Mouse (Mus musculus): ENCODE results near the gene Toporsl.

Toporsl gene

DNA sequence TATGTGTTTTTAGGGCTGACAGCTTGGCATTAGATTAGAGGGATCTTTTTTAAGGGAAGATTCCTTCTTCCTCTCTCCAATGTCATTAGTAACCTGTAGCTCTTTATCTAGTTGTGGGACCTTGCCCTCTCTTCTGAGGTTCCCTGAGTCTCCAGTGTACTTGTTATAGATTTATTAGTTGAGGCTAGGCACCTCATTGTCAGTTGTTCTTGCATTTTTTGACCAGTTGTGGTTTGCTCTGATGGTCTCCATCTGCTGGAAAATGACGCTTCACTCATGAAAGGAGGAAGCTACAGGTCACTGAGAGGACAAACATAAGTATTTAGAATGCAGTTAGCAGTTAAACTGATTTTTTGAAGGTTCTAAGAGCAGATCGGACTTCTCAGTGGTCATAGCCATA, at the start of gene Toporsl:
Toporsl (plus strand) TSS at position 348 of the 400 bp plus-strand sequence.
- DNase-seq (ENCODE audit: low spot score in 2 of 2) = no peak

DNA sequence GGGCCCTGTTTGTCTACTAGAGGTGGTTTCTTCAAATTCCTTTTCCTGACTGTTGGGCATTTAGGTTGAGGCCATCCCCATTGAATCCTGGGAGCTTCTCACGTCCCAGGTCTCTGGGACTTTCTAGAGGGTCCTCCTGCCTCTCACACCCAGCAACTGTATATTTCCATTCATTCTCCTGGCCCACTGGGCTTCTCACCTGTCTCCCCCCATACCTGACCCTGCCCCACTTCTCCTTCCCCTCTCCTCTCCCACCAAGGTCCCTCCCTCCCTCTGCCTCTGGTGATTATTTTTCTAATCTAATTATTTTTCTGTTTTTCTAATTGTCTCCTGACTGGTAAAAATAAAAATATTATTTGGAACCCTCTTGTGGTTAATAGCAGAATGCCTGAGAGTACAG, 38.4 kb upstream of the Toporsl start:
- no peak for DNase-seq (ENCODE audit: low spot score in 2 of 2)

DNA sequence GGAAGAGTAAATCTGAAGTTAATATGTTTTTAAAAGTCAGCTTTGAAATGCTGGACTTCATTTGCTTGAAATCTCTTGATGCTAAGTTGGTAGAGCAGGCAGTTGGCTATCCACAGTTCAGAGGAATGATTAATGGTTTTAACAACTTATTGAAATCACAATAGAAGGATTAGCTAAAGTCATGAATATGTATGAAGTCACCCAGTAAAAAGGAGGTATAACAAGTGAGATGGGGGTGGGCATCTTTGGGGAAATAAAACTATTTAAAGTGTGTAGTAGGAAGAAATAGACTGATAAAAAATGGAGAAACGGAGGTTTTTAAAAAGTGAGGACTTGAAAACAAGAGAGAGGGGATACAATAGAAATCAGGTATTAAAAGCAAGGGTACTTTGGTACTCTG, 38.0 kb upstream of the Toporsl start:
- no peak for DNase-seq (ENCODE audit: low spot score in 2 of 2)

- no peak for DNase-seq (ENCODE audit: low spot score in 2 of 2)
These were observed 32.2 kb upstream of the Toporsl start for GRCm38 (mm10) chr4:52563859-52564258.

- no peak for DNase-seq (ENCODE audit: low spot score in 2 of 2)
These were observed 9.8 kb upstream of the Toporsl start for GRCm38 (mm10) chr4:52586194-52586734.

DNA sequence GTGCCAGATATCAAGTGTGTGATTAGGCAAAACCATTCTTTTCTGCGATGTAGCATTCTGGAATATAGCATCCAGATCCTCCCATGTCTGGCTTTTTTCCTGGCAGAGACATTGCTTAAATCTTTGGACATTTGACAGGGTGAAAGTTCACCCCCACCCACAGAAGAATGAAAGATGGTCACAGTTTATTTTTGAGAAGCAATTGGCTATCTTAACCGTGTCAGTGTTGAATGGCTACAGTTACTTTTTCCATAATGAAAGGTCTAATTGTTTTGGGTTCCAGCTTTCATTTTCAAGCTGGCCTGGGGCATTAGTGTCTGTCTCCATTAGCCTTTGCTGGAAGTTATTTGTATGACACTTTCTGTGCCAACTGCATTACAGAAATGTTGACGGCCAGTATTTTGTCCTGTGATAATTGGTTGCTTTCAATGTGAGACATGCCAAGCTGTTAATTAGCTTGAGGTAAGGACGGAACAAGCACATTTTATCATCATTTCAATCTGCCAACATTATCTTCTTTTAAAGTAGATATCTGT, 2.2 kb upstream of the Toporsl start:
- DNase-seq (ENCODE audit: low spot score in 2 of 2) = no peak

DNA sequence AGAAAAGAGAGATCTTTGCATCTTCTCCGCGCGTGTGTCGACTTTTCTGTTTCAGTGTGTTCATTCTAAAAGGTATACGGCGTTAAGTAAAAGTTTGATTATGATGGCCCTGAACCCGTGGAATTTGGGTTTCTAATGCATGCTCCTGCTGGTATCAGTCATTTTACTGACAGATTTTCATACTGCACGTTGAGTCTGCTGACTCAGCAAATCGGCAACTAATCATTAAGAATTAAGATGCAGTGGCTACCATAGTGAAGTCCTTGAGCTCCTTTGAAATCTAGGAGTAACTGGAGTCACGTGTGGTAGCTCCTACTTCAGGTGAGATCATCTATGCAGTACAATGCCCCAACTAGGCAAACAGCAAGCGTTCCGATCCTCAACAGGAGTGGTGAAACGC, 1.4 kb upstream of the Toporsl start:
- DNase-seq (ENCODE audit: low spot score in 2 of 2) = no peak

DNA sequence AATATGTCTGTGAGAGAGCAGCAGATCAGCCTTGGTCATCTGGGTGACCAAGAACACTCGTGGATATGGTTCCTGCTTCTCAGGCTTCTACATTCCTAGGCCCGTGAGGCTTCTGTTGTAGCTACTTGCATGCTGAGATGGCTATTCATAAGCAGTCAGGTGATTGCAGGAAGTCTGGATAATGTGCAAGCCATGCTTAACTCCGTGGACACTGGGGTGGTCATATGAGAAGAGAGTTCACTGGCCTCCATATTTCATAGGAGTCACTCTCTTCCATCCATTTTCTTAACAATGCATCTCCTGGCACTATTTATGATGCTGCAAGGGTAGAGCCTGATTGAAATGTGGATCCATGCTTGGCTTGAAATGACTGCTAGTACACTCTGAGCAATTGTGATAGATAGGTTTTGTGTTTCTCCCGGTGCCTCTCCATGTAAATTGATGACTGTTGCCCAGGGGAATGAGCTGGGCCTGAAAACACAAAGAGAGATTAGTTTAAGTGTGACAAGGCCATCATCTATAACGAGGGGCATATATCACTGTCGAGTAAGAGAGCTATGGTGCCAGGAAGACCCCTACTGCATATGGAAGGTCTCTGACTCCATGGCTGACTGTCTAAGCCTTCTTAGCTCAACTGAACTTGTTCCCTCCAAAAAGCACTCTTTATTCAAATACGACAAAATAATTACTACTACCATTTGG, 2.3 kb downstream of the Toporsl start:
- DNase-seq (ENCODE audit: low spot score in 2 of 2) = no peak

DNA sequence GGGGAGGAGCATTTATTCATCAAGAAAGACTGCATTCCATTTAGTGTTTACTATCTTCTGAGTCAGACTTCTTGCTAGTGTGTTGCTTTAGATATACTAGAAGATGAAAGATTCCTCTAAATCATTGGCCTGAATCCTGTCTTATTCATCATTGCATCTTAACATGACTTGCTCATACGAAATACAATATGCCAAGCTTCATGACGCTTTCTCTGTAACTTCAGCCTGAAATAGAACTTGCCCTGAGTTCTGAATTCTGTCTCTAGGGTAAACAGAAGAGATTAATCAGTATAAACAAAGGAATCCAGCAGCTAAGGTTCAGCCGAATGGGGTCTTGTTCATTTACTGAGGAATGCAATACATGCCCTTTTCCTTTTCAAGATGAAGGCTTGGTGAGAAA, 10.8 kb downstream of the Toporsl start:
- no peak for DNase-seq (ENCODE audit: low spot score in 2 of 2)

GRCm38 (mm10) chr4:52634986-52635385, 38.9 kb downstream of the Toporsl start:
- no peak for DNase-seq (ENCODE audit: low spot score in 2 of 2)

DNA sequence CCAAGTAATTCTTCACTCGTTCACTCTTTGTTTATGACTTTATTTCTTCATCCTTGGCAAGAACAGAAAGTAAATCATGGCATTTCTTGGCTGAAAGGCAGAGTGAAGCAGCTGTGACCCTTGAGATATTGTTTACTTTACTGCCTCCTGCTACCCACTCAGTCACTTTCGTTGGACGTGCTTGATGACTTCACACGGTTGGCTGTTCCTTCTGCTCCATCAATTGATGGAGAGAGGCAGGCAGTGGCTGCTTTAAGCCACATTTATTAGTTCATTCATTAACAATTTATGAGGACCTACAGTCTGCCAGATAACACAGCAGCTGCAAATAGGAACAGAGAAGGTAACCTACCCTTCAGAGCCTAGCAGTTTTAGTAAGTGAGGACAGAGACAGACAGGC, 51.7 kb downstream of the Toporsl start:
- no peak for DNase-seq (ENCODE audit: low spot score in 2 of 2)

DNA sequence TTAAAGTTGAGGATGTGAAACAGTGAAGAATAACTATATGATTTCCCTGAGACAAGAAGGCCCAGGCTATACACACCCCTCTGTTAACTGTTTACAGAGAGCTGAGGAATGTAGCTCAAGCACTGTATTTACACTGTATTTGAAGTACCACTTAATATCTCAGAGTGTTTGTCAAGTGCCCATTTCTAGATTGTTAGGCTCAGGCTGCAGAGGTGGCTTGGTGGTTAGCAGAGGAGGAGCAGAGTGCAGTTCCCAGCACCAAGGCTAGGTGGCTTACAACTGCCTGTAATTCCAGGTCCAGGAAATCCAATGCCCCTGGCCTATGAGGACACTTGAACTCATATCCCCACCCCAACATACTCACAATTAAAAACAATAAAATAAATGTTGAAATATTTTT, 63.6 kb downstream of the Toporsl start:
- DNase-seq (ENCODE audit: low spot score in 2 of 2) = no peak

- no peak for DNase-seq (ENCODE audit: low spot score in 2 of 2)
These were observed 64.6 kb downstream of the Toporsl start for GRCm38 (mm10) chr4:52660701-52661117.

DNA sequence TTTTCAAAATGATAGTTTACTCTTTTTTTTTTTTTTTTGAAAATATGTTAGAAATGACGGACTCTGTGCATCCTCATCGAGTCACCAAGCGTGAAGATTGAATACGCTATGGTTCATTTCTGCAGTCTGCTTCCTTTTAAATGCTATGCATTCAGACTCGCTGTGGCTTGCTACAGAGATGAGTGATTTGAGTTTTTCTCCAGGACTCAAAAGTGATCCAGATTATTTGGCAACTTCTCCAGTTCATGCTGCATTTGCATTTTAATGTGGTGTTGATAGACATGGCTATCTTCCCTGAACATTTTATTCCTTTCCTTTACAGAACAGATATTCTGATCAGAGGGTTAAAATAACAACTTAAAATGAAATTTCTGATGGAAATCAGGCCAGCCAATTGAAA, 65.2 kb downstream of the Toporsl start:
- no peak for DNase-seq (ENCODE audit: low spot score in 2 of 2)
